Mouse (Mus musculus) heart, adult 10 weeks (tissue): ENCODE results near the gene Prex1. TPM values are rescaled to one million over a fixed set of nuclear protein-coding genes. Genes with fewer than 3 reads are reported as not detected.

Experiments
- polyA plus RNA-seq: library from polyadenylated mRNA; stranded (reverse); fragments of 350-450 nt; fragmentation: Illumina TruSeq; extraction: RNeasy Lipid Tissue Mini Kit (QIAGEN cat#74804); gene quantifications from one replicate; pipeline ENCODE4 v1.2.3, GENCODE M21; 2014; ENCODE audit warnings: low read depth, low replicate concordance

Prex1 gene
- 3.6 TPM for polyA plus RNA-seq

GRCm38 (mm10) chr2:166713690-166714426 lies at the start of gene Prex1:
Gene Prex1 (minus strand): TSS chr2:166713832.

Other genes with a start within 250 kb of the Prex1 start
- 0.97 TPM for gene Trp53rkb, start 78.7 kb upstream of the Prex1 start, polyA plus RNA-seq
- 26.9 TPM for gene Arfgef2, start 91.8 kb upstream of the Prex1 start, polyA plus RNA-seq
- 54.6 TPM for gene Cse1l, start 192.2 kb upstream of the Prex1 start, polyA plus RNA-seq